Mouse (Mus musculus): ENCODE data around the gene Nr1h5. TPM values are rescaled to one million over a fixed set of nuclear protein-coding genes. Genes with fewer than 3 reads are reported as not detected.

The Nr1h5 gene
- 0.11 and 0.16 TPM in 2 replicates for polyA plus RNA-seq (2014; fragmentation: Nextera tagmentation; extraction: Ambion mirVana)

GRCm38 (mm10) chr3:102964033-102964432 lies at the start of gene Nr1h5:
Gene Nr1h5 (minus strand): TSS chr3:102964133.
- no peak within 1 kb of the TSS for H3K4me2 ChIP-seq (ENCODE audit: low read depth)

GRCm38 (mm10) chr3:103001595-103001994 lies 37.7 kb upstream of the Nr1h5 start:
- 97% methylated on average over 7 of the region's 7 CpGs for WGBS

More at GRCm38 (mm10) chr3:102964033-102964432, at the start of gene Nr1h5:
- WGBS = 61% methylated on average over 3 of the region's 3 CpGs
- no peaks in the 10 kb centered on the region for H3K27me3 ChIP-seq (ENCODE audit: control insufficient read depth, insufficient read depth, low read length)
- H3K27ac ChIP-seq (ENCODE audit: low read depth, low read length) = no peak within 1 kb of the TSS
- H3K9ac ChIP-seq (ENCODE audit: low read length) = no peak within 1 kb of the TSS
- no peaks in the 10 kb centered on the region for H3K4me1 ChIP-seq (ENCODE audit: control insufficient read depth, insufficient read depth, low read length)
- no peak for DNase-seq (ENCODE audit: low spot score)
- no peaks in the 10 kb centered on the region for H3K36me3 ChIP-seq (ENCODE audit: control insufficient read depth, insufficient read depth, low read length)
- H3K9me3 ChIP-seq (ENCODE audit: control insufficient read depth, low read length) = no peaks in the 10 kb centered on the region
- no peak for ATAC-seq (ENCODE audit: insufficient read depth, low FRiP score, low TSS enrichment)
- no peak within 1 kb of the TSS for H3K4me3 ChIP-seq (ENCODE audit: low read depth, low read length)

GRCm38 (mm10) chr3:102997591-102997990 lies 33.7 kb upstream of the Nr1h5 start:
- Histone ChIP-seq H3K4me3 (ENCODE audit: low read depth, low read length) (no peak overlapping the region), H3K9ac (ENCODE audit: low read length) (no peak overlapping the region), H3K27ac (ENCODE audit: low read depth, low read length) (no peak overlapping the region), H3K4me2 (ENCODE audit: low read depth) (no peak overlapping the region), H3K27me3 (ENCODE audit: control insufficient read depth, insufficient read depth, low read length) (no peaks in the 10 kb centered on the region), H3K9me3 (ENCODE audit: control insufficient read depth, low read length) (no peaks in the 10 kb centered on the region), H3K4me1 (ENCODE audit: control insufficient read depth, insufficient read depth, low read length) (no peaks in the 10 kb centered on the region), H3K36me3 (ENCODE audit: control insufficient read depth, insufficient read depth, low read length) (peaks cover 8% of the 10 kb centered on the region)
- no peak for DNase-seq (ENCODE audit: low spot score)
- ATAC-seq (ENCODE audit: insufficient read depth, low FRiP score, low TSS enrichment) = no peak
- 77% methylated on average over 3 of the region's 3 CpGs for WGBS

More at GRCm38 (mm10) chr3:103001595-103001994, 37.7 kb upstream of the Nr1h5 start:
- no peaks in the 10 kb centered on the region for H3K4me1 ChIP-seq (ENCODE audit: control insufficient read depth, insufficient read depth, low read length)
- no peak for DNase-seq (ENCODE audit: low spot score)
- H3K9me3 ChIP-seq (ENCODE audit: control insufficient read depth, low read length) = no peaks in the 10 kb centered on the region
- H3K27me3 ChIP-seq (ENCODE audit: control insufficient read depth, insufficient read depth, low read length) = no peaks in the 10 kb centered on the region
- no peak for ATAC-seq (ENCODE audit: insufficient read depth, low FRiP score, low TSS enrichment)
- no peak overlapping the region for H3K4me3 ChIP-seq (ENCODE audit: low read depth, low read length)
- H3K9ac ChIP-seq (ENCODE audit: low read length) = no peak overlapping the region
- H3K27ac ChIP-seq (ENCODE audit: low read depth, low read length) = no peak overlapping the region
- H3K4me2 ChIP-seq (ENCODE audit: low read depth) = no peak overlapping the region
- peaks cover 8% of the 10 kb centered on the region for H3K36me3 ChIP-seq (ENCODE audit: control insufficient read depth, insufficient read depth, low read length)

GRCm38 (mm10) chr3:102997036-102997435 lies 33.1 kb upstream of the Nr1h5 start:
- no peaks in the 10 kb centered on the region for H3K9me3 ChIP-seq (ENCODE audit: control insufficient read depth, low read length)
- no peaks in the 10 kb centered on the region for H3K27me3 ChIP-seq (ENCODE audit: control insufficient read depth, insufficient read depth, low read length)
- peaks cover 8% of the 10 kb centered on the region for H3K36me3 ChIP-seq (ENCODE audit: control insufficient read depth, insufficient read depth, low read length)
- DNase-seq (ENCODE audit: low spot score) (no peak), ATAC-seq (ENCODE audit: insufficient read depth, low FRiP score, low TSS enrichment) (no peak)
- no peak overlapping the region for H3K4me3 ChIP-seq (ENCODE audit: low read depth, low read length)
- H3K4me2 ChIP-seq (ENCODE audit: low read depth) = no peak overlapping the region
- H3K27ac ChIP-seq (ENCODE audit: low read depth, low read length) = no peak overlapping the region
- 79% methylated on average over 10 of the region's 10 CpGs for WGBS
- H3K9ac ChIP-seq (ENCODE audit: low read length) = no peak overlapping the region
- H3K4me1 ChIP-seq (ENCODE audit: control insufficient read depth, insufficient read depth, low read length) = no peaks in the 10 kb centered on the region

GRCm38 (mm10) chr3:102995605-102996321 lies 31.8 kb upstream of the Nr1h5 start, which contains the start of gene Sike1:
Gene Sike1 (plus strand): TSS chr3:102995708.
- Histone ChIP-seq H3K27me3 (ENCODE audit: control insufficient read depth, insufficient read depth, low read length) (no peaks in the 10 kb centered on the region), H3K4me1 (ENCODE audit: control insufficient read depth, insufficient read depth, low read length) (no peaks in the 10 kb centered on the region), H3K27ac (ENCODE audit: low read depth, low read length) (peak within 1 kb of the TSS; percentile 93), H3K4me3 (ENCODE audit: low read depth, low read length) (peak within 1 kb of the TSS; percentile 77), H3K4me2 (ENCODE audit: low read depth) (peak within 1 kb of the TSS; percentile 61), H3K9ac (ENCODE audit: low read length) (peak within 1 kb of the TSS; percentile 88), H3K36me3 (ENCODE audit: control insufficient read depth, insufficient read depth, low read length) (peaks cover 8% of the 10 kb centered on the region), H3K9me3 (ENCODE audit: control insufficient read depth, low read length) (no peaks in the 10 kb centered on the region)
- peak; percentile 91 for DNase-seq (ENCODE audit: low spot score)
- ATAC-seq (ENCODE audit: insufficient read depth, low FRiP score, low TSS enrichment) = peak; percentile 96
- under 1% methylated on average over 50 of the region's 60 CpGs for WGBS

- 53% methylated on average over 7 of the region's 7 CpGs for WGBS
- Histone ChIP-seq H3K4me3 (ENCODE audit: low read depth, low read length) (peak overlapping the region; percentile 77), H3K9ac (ENCODE audit: low read length) (peak overlapping the region; percentile 88; the same call in 1 of the 2 replicates), H3K4me1 (ENCODE audit: control insufficient read depth, insufficient read depth, low read length) (no peaks in the 10 kb centered on the region), H3K4me2 (ENCODE audit: low read depth) (peak overlapping the region; percentile 61), H3K27ac (ENCODE audit: low read depth, low read length) (no peak overlapping the region), H3K27me3 (ENCODE audit: control insufficient read depth, insufficient read depth, low read length) (no peaks in the 10 kb centered on the region), H3K36me3 (ENCODE audit: control insufficient read depth, insufficient read depth, low read length) (peaks cover 7% of the 10 kb centered on the region), H3K9me3 (ENCODE audit: control insufficient read depth, low read length) (no peaks in the 10 kb centered on the region)
- no peak for ATAC-seq (ENCODE audit: insufficient read depth, low FRiP score, low TSS enrichment)
- DNase-seq (ENCODE audit: low spot score) = no peak
These were observed 31.3 kb upstream of the Nr1h5 start for GRCm38 (mm10) chr3:102995233-102995604.

GRCm38 (mm10) chr3:102992936-102993335 lies 29.0 kb upstream of the Nr1h5 start:
- H3K9ac ChIP-seq (ENCODE audit: low read length) = no peak overlapping the region
- WGBS = 68% methylated on average over 3 of the region's 3 CpGs

GRCm38 (mm10) chr3:102991041-102991440 lies 27.1 kb upstream of the Nr1h5 start:
- WGBS = 74% methylated on average over 8 of the region's 8 CpGs
- no peak overlapping the region for H3K9ac ChIP-seq (ENCODE audit: low read length)
- no peaks in the 10 kb centered on the region for H3K9me3 ChIP-seq (ENCODE audit: control insufficient read depth, low read length)
- DNase-seq (ENCODE audit: low spot score) (no peak), ATAC-seq (ENCODE audit: insufficient read depth, low FRiP score, low TSS enrichment) (no peak)
- no peaks in the 10 kb centered on the region for H3K4me1 ChIP-seq (ENCODE audit: control insufficient read depth, insufficient read depth, low read length)
- H3K4me3 ChIP-seq (ENCODE audit: low read depth, low read length) = no peak overlapping the region
- no peaks in the 10 kb centered on the region for H3K27me3 ChIP-seq (ENCODE audit: control insufficient read depth, insufficient read depth, low read length)
- H3K4me2 ChIP-seq (ENCODE audit: low read depth) = no peak overlapping the region
- no peaks in the 10 kb centered on the region for H3K36me3 ChIP-seq (ENCODE audit: control insufficient read depth, insufficient read depth, low read length)
- H3K27ac ChIP-seq (ENCODE audit: low read depth, low read length) = no peak overlapping the region

More at GRCm38 (mm10) chr3:102992936-102993335, 29.0 kb upstream of the Nr1h5 start:
- Histone ChIP-seq H3K4me2 (ENCODE audit: low read depth) (no peak overlapping the region), H3K27me3 (ENCODE audit: control insufficient read depth, insufficient read depth, low read length) (no peaks in the 10 kb centered on the region), H3K36me3 (ENCODE audit: control insufficient read depth, insufficient read depth, low read length) (no peaks in the 10 kb centered on the region), H3K9me3 (ENCODE audit: control insufficient read depth, low read length) (no peaks in the 10 kb centered on the region), H3K27ac (ENCODE audit: low read depth, low read length) (no peak overlapping the region), H3K4me3 (ENCODE audit: low read depth, low read length) (no peak overlapping the region), H3K4me1 (ENCODE audit: control insufficient read depth, insufficient read depth, low read length) (no peaks in the 10 kb centered on the region)
- DNase-seq (ENCODE audit: low spot score) (no peak), ATAC-seq (ENCODE audit: insufficient read depth, low FRiP score, low TSS enrichment) (no peak)

- WGBS = 59% methylated on average over 3 of the region's 3 CpGs
- peak overlapping the region; percentile 8 for H3K9ac ChIP-seq (ENCODE audit: low read length)
- no peaks in the 10 kb centered on the region for H3K36me3 ChIP-seq (ENCODE audit: control insufficient read depth, insufficient read depth, low read length)
- H3K4me3 ChIP-seq (ENCODE audit: low read depth, low read length) = no peak overlapping the region
- no peak overlapping the region for H3K27ac ChIP-seq (ENCODE audit: low read depth, low read length)
- ATAC-seq (ENCODE audit: insufficient read depth, low FRiP score, low TSS enrichment) (no peak), DNase-seq (ENCODE audit: low spot score) (no peak)
- H3K4me2 ChIP-seq (ENCODE audit: low read depth) = 0 out of 2 replicates have a peak overlapping the region, but pooled peaks have one; percentile 3
- no peaks in the 10 kb centered on the region for H3K4me1 ChIP-seq (ENCODE audit: control insufficient read depth, insufficient read depth, low read length)
- no peaks in the 10 kb centered on the region for H3K27me3 ChIP-seq (ENCODE audit: control insufficient read depth, insufficient read depth, low read length)
- H3K9me3 ChIP-seq (ENCODE audit: control insufficient read depth, low read length) = no peaks in the 10 kb centered on the region
These were observed 16.4 kb upstream of the Nr1h5 start for GRCm38 (mm10) chr3:102980349-102980736.

Data from neural tube, embryonic 11.5 days (tissue).